Mouse (Mus musculus) adrenal gland, postnatal 25 days (tissue): ENCODE results near the gene Cecr2. TPM values are rescaled to one million over a fixed set of nuclear protein-coding genes. Genes with fewer than 3 reads are reported as not detected.

Source experiments
- DNase-seq: peaks from one replicate; pipeline ENCODE4 v3.0.0; 2021; ENCODE audit warnings: mixed read lengths
- total RNA-seq: library from RNA; stranded (reverse); gene quantifications from 2 replicates; pipeline ENCODE4 v1.2.3, GENCODE M21; 2021

Gene Cecr2
- total RNA-seq, 1 experiment from 2014 or later = 11.3 TPM

DNA sequence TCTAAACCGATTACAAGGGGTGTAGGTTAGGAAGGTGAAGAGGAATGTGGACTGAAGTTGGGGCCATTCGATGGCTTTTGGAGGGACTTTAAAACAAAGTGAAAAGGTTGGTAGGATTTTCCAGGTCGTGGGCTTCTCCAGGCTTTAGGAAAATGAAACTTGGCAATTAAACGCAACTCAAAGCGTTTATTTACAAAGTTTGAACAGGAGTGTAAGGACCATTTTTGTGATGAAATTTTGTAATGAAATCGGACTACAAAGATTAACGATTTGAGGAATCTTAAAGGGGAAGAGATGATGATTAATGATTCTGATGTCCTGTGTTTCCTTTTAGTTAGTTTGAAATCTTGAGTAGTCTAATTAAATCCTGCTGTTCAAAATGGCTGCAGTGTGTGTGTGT is 1.7 kb downstream of the Cecr2 start:
- no peak for DNase-seq

GRCm38 (mm10) chr6:120674121-120674520 is 8.0 kb downstream of the Cecr2 start:
- DNase-seq = peak; percentile 37

DNA sequence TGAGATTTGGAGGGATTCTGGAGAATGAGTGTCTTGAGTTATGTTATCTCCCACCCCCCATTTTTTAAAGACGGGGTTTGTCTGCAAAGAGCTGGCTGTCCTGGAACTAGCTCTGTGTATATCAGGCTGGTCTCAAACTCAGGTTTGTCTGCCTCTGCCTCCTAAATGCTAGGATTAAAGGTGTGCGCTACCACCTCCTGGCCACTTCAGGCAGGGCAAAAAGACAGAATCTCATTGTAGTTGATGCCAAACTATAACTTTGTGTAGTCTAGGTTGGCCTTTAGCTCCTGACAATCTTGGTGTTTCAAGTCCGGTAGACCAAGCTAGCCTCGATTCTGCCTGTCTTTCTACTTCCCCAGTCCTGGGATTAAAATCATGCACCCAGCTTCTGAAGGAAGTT is 8.7 kb downstream of the Cecr2 start:
- DNase-seq = no peak

DNA sequence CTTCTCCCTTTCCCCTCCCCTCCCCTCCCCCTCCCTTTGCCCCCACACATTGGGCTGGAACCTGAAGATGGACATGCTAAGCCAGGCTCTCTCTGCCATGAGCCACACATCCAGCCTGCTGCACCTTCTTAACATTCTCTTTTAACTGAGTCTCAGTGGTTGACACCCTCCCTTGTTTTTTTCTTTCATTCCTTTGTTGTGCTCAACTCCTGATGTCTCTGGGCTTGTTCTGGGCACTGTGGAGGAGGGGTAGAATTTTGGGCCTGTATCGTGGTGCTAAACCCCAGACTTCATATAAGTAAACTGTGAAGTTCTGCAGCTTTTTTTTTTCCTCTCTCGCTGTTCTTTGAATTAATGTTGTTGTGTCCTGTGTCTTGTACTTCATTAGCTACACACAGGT is 9.8 kb downstream of the Cecr2 start:
- no peak for DNase-seq

GRCm38 (mm10) chr6:120683351-120683750 is 17.2 kb downstream of the Cecr2 start:
- no peak for DNase-seq

DNA sequence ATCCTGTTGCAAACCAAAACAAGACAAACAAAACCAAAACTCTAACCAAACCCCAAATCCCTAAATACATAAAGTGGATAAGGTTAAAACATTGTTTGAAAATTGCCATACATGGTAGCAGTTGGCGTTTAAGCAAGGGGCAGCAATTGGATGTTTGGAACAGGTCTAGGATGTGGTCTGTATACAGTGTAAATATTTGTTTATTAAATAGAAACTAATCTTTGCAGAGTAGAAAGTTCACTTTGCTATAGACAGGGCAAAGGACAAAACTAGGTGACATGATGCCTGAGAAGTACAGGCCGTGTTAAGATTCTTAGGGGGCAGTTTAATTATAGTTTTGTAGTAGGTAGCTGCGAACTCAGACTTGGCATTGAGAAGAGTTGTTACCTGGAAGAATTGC is 18.6 kb downstream of the Cecr2 start:
- no peak for DNase-seq

DNA sequence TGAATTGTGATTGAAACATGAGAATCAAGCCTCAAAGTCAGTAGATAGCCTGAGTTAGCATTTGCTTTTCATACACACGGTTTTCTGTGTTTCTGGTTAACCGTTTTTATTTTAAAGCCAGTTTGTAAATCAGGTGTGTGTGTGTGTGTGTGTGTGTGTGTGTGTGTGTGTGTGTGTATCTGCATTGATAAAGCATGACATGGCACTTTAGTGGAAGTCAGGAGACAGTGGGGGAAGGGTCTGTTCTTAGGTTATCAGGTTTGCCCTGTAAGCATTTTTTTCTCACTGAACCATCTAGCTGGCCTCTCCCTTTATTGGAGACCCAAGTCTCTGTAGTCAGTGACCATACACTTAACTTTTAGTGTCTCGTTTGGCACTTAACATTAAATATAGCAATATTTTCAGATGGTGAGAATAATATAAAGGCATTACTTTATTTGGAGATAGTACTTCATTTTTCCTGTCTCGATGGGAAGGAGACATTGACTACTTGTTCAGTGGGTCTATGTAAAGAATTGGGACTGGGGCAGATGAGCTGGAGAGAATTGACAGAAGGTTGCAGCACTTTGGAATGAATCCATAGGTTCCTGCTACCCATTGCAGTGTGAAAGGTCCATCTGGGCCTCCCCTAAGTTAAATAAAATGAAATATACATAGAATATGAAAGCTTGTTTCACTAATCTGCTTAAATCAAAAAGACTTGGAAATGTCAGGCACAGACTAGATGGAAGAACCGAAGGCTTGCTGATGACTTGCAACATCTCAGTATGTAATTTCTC is 20.9 kb downstream of the Cecr2 start:
- no peak for DNase-seq

DNA sequence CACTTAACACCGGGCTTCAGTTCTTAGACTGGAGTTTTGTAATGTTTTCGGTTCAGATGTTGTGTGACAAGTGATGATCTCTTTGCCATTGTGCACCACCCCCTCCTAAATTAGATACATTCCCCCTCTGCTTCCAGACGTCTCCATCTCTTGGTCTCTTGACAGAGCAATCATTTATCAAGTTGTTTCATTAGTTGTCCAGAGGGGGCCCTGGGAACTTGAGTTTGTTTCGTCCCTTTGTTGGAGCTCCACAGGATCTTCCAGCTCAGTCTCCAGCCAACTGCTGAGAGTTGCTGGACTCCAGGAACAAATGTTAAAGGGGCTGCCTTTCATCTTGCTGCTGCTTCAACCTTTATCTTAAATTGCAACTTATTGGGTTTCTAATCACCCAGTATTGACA is 34.1 kb downstream of the Cecr2 start:
- no peak for DNase-seq

DNA sequence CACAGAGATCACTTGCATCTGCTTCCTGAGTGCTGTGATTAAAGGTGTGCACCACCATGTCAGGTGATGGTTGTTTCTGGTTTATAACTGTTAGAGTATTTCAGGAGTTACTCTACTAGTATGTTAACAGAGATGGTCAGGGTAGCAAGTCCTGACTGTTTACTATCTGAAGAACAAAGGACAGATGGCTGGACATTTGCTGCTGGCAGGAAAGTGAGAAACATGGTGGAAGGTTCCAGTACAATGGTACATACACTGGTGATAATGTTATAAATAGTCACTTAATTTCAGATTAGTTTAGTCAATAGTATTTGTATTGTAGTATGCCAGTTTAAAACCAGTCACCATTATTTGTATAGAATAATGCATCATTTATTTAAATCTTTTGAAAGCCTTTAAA is 38.2 kb downstream of the Cecr2 start:
- no peak for DNase-seq

DNA sequence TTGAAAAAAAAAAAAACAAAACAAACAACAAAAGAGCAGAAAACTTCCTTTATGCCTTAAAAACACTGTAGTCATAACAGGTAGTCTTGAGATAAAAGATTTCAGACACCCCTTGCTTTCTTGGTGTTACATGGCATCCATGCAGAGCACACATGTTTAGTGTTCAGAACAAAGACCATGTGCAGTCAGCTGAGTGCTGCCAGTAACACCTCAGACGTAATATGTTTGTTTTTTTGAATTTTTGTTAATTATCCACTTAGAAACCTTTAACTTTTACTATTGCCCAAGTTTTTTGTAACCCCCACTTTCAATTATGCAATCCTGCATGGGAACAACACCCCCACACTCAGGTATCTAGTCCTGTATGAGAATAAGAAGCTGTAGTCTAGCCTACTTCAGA is 42.6 kb downstream of the Cecr2 start:
- no peak for DNase-seq

DNA sequence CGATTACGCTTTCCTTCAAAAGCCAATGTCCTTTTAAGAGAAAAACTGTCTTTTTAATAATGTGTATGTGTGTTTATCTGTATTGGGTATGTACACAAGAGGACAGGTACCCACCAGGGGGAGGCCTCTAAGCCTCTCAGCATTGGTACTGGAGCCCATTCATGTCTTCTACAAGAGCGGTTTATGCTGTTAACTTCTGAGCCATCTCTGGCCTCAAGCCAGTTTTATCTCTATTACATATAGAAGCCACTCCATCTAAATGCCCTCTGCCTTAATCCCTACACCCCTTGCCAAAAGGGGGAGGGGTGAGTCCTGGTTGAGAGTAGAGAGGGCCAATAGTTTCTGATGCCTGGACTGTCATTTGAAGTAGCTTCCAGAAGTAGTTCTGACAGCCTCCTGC is 48.6 kb downstream of the Cecr2 start:
- no peak for DNase-seq

DNA sequence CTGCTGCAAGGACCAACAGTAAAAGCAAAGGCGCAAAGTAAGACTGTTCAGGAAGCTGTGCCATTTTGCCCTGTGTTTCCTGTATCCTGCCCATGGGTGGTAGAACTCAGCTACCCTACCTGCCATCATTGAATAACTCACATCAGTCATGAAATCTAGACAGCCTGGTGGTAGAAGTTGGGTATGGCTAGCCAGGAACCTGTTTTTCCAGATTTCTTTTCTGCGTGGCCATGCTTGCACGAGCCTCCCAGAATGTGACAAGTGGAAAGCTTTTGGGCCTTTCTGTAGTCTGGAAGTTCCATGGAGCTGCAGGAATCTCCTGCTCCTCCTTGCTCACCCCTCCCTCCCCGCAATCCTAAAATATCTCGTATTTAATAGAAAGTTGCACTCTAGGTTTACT is 49.1 kb downstream of the Cecr2 start:
- no peak for DNase-seq

DNA sequence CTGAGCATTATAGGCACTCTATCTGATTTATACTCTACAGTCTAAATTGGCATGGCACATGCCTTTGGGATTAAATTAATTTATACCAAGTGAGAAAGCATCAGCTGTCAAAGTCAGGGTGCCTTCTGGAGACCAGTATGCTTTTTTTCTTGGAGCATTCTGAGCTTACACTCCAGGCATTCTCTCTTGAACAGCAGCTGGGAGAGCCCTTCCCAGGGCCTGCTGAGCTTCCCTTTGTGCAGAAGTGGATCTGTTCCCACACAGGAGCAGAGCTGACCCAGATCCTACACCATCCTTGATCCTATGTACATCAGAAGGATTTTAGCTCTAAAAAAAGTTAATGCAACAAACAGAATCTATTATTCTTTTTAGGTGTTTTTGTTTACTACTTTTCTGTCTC is 49.7 kb downstream of the Cecr2 start:
- DNase-seq = no peak

DNA sequence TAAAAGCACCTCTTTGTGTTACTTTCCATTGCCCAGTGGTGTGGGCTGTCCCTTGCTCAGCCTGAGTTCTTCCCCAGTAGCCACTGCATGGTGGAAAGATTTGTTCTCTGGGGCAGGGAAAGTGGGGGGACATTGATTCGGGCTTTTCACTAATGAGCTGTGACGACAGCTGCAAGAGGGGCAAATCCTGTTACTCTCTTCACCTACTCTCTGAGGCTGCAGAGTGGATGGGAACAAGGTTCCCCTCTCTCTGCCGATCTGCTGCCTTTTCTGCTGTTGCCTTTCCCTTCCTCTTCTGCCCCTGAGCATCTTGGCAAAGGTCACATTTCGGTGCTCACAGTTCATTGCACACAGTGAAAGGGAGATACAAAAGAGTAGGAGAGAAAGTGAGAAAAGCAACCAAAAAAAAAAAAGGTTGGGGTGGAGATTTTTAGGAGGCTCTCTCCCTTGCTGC is 50.4 kb downstream of the Cecr2 start:
- no peak for DNase-seq

DNA sequence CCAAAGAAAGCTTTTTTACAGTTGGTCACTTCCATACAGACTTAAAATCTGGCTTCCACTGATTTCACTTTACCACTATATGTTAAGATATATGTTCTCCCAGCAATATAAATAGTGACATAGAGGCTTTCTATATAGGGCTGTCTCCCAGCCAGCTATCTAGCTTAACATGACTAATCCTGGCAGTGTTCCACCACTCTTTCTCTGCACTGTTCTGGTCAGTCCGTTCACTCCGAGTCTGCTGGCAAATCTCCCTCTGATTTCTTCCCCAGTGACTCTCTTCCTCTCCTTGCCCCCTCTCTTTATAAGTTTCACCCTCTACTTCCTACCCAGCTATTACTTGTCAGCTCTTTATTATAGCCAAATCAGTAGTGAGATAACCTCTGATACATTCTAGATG is 59.8 kb downstream of the Cecr2 start:
- DNase-seq = no peak

DNA sequence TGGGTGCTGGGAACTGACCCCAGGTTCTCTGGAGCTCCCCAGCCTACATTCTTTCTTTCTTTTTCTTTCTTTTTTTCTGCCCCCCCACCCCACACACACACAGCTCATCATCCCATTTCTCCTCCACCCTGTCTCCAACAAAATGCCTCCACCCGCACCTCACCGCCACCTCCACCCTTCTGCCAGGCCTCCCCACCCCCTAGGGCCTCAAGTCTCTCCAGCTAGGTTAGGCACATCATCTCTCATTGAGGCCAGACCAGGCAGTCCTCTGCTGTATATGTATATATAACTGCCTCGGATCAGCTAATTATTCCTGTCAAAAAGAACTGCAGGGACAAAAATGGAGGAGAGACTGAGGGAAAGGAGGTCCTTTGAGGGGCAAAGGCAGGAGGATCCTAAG is 69.8 kb downstream of the Cecr2 start:
- no peak for DNase-seq

DNA sequence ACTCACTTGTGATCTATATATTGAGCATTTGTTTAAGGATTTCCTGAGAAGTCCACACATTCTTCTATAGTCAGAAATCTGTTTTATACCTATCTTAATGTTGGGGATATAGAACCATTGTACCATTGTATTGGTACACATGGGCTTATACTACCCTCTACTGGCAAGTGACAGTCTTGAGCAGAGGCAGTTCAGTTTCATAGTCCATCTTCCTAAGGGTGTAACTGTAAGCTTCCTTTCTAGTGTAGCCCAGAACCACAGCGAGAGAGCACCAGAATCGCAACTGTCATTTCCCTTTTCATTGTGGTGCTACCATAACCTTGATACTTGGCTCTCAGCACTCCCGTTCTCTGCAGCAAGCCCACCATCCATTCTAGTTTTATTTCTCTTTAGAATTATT is 70.4 kb downstream of the Cecr2 start:
- DNase-seq = no peak

DNA sequence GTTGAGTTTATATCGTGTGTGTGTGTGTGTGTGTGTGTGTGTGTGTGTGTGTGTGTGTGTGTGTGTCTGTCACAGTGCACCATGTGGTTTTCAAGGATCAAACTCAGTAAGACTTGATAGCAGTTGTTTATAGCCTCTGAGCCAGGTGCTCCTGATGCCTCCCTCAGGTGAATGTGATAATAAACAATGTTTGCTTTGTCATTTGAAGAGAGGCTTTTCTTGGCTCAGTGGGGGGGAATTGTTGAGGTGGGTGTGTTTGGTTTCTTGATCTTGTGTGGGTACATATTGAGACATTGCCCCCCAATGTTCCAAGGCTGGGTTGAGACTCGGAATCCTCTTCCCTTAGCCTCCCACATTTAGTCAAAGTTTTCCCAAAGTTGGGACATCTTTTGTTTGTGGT is 77.0 kb downstream of the Cecr2 start:
- no peak for DNase-seq

DNA sequence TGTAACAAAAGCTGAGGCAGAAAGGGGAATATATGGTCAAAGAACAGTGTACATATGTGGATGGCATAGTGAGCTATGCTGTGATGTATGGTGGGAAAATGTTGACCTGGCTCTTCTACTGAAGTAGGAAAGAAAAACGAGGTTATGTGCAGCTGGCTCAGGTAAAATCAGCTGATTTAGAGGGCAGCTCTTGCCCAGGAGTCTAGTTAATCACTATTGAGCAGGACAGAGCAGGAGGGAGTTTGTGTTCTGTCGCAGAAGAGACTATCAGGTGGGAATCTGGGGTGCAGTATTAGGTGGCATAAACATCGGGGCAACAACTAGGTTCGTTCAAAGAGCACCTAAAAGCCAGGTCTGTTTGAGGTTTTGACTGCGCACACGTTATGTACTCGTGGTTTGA is 78.1 kb downstream of the Cecr2 start:
- DNase-seq = no peak

DNA sequence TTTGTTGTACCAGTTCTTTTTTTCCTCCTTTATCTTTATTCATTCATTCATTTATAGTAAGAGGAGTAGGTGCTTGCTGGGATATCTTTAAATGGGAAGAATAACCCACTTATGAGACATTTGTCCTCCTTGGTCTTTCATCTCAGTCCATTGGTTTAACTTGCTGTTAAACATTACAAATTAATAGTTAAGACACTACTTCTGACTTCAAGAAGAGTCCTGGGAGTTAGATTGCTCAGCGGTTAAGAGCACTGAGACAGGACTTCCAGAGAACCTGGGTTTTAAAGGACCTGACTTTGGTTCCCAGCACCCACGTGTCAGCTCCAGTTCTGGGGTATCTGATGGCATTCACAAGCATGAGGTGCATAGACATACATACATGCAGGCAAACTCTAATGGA is 80.2 kb downstream of the Cecr2 start:
- no peak for DNase-seq

- DNase-seq = no peak
Observed at GRCm38 (mm10) chr6:120761151-120761550, 95.0 kb downstream of the Cecr2 start.

GRCm38 (mm10) chr6:120769972-120770371 is 103.8 kb downstream of the Cecr2 start:
- no peak for DNase-seq

GRCm38 (mm10) chr6:120771366-120771765 is 105.2 kb downstream of the Cecr2 start:
- DNase-seq = no peak

- DNase-seq = no peak
Observed at GRCm38 (mm10) chr6:120772025-120772424, 105.9 kb downstream of the Cecr2 start.

DNA sequence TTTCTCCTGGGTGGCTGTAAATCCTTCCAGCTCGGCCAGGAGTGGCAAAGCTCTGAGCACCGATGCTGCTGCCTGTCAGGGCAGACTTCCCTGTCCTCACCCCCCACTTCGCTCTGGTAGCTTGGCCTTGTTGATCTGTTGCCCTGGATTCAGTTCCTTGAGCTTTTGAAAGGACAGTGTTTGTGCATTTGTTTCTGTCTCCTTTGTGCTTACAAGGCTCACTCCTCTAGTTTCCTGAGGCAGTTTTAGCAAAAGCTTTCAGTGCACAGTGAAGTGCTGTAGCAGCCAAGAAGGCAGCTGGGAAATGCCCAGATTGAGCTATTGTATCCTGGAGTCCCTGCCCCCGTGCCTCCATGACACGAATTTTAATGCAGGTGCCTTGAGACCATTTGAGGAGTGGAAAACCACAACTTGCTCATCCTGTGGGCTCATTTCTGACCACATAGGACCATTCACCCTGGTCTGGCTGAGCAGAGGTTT is 107.0 kb downstream of the Cecr2 start, which contains the start of gene Slc25a18:
TSS of gene Slc25a18 (plus strand) at position 430 of the 480 bp plus-strand sequence.
- no peak for DNase-seq
